Mouse (Mus musculus): ENCODE data around the gene Zfp553.
"Not testable (repeated sequence)": the region's sequence is repeated elsewhere in the genome, so short reads cannot be mapped to it uniquely, and the experiment has no call there.

Gene Zfp553

GRCm38 (mm10) chr7:127233368-127233749, 498 bp downstream of the Zfp553 start:
- DNase-seq (ENCODE audit: low spot score in 2 of 2), result no peak

- no peak for DNase-seq (ENCODE audit: low spot score in 2 of 2)
These were observed 904 bp downstream of the Zfp553 start for GRCm38 (mm10) chr7:127233765-127234164.

- DNase-seq (ENCODE audit: low spot score in 2 of 2), result no peak
These were observed 1.9 kb downstream of the Zfp553 start for GRCm38 (mm10) chr7:127234777-127235176.

- DNase-seq (ENCODE audit: low spot score in 2 of 2), result no peak
These were observed 10.6 kb downstream of the Zfp553 start for GRCm38 (mm10) chr7:127243361-127243867.

DNA sequence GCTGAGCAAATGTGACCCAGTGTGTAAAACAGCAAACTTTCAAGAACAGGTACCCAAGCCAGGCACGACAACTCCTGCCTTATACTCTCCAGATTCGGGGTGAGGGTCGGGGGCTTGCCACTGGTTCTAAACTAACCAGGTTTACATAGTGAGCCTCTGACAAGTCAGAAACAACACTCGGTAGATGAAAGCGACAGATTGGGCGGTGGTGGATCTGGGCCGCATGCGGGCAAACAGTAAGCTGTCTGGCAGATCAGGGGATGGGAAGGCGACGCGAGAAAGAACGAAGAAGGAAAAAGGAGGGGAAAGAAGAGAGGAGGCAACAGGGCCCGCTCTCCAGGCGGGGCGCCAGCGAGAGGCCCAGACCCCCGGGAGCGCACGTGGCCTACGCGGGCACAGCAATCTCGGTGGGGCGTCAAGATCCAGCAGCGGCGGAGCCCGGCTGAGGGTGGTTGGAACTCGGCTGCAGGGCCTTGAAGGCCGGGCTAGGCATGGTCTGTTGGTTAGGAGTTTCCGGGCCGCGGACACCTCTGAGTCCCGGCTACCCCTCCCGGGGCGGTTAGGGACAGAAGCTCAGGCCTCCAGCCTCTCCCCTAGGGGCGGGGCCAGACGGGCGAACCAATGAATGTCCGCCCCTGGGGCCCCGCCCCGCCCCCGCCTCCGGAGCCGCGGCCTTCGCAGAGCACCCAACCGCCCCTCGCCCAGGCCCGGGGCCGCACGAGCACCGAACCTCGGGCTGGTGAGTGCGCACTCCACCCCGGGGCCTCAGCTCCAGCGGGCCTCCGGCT, 11.2 kb downstream of the Zfp553 start, which contains the start of gene Zfp771:
Gene Zfp771 (plus strand): TSS at position 405 of the 788 bp plus-strand sequence.
- peak; percentile 92 to 97 for DNase-seq (ENCODE audit: low spot score in 2 of 2)

DNA sequence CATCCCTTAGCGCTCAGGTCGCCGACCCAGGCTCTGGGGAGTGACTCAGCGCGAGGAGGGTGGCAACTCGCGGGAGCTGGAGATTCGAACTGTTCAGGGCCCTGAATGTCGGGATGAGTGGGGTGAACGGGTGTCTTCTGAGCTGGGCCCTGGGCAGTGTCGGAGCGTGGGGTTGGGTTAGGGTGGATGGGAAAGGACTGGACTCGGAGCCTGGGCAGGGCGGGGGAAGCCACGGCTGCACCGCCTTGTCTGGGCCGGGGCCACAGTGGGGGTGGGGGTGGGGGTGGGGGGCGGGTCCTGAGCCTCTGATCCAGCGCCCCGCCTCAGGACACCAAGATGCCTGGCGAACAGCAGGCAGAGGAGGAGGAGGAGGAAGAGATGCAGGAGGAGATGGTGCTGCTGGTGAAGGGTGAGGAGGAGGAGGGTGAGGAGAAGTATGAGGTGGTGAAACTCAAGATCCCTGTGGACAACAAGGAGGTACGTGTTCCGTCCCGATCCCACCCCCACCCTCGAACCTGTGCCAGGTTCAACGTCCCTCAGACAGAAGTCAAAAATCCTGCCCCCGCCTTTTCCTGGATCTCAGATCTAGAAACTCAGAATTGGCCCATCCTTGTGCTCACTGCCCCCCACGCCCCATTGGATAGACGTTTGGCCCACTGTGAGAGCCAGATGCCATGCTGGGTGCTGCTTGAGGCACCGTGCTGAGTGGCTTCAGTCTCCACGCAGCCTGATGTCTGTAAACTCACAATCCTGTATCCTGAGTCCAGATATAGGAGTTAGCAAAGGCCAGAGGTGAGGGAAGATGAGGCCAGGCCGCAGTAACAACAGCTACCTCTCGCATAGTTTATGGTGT, 12.0 kb downstream of the Zfp553 start:
- DNase-seq (ENCODE audit: low spot score in 2 of 2), result no peak

GRCm38 (mm10) chr7:127250511-127250910, 17.6 kb downstream of the Zfp553 start:
- DNase-seq (ENCODE audit: low spot score in 2 of 2), result not testable (repeated sequence)

- peak in 1 of 2 experiments; percentile 63 for DNase-seq (ENCODE audit: low spot score in 2 of 2)
These were observed 19.6 kb downstream of the Zfp553 start for GRCm38 (mm10) chr7:127252414-127252813.

GRCm38 (mm10) chr7:127253341-127253740, 20.5 kb downstream of the Zfp553 start:
- DNase-seq (ENCODE audit: low spot score in 2 of 2), result no peak

GRCm38 (mm10) chr7:127253821-127254769, 21.2 kb downstream of the Zfp553 start:
- DNase-seq (ENCODE audit: low spot score in 2 of 2), result peak; percentile 86 to 96

DNA sequence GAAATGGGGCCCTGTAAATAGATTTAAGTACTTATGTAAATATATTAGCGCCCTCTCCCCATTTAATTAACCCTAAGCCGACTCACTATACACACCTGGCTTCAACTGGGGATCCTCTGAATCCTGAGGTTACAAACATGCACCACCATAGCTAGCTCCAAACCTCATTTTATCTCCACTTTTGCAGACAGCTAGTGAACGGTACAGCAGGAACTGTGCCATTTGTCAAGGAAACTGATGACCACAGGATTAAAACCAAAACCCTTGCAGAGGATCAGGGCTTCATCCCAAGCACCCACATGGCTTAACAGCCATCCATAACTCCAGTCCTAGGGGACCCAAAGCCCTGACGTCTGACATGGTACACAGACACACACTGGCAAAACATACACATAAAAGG, 22.1 kb downstream of the Zfp553 start:
- no peak for DNase-seq (ENCODE audit: low spot score in 2 of 2)

DNA sequence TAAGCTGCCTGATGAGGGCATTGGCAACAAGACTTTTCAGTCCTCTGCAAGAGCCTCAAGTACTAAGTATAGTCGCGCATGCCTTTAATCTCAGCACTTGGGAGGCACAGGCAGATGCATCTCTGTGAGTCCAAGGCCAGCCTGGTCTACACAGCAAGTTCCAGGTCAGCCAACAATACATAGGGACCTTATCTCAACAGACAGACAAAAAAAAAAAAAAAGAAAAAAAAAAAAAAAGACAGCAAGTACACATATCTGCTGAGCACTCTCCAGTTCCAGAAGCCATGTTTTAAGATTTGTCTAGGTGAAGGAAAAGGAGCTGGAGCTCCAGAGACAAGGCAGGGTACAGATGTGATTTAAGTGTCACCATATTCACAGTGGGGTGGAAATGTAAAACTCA, 23.1 kb downstream of the Zfp553 start:
- no peak for DNase-seq (ENCODE audit: low spot score in 2 of 2)

- DNase-seq (ENCODE audit: low spot score in 2 of 2), result no peak
These were observed 23.7 kb downstream of the Zfp553 start for GRCm38 (mm10) chr7:127256518-127256917.

DNA sequence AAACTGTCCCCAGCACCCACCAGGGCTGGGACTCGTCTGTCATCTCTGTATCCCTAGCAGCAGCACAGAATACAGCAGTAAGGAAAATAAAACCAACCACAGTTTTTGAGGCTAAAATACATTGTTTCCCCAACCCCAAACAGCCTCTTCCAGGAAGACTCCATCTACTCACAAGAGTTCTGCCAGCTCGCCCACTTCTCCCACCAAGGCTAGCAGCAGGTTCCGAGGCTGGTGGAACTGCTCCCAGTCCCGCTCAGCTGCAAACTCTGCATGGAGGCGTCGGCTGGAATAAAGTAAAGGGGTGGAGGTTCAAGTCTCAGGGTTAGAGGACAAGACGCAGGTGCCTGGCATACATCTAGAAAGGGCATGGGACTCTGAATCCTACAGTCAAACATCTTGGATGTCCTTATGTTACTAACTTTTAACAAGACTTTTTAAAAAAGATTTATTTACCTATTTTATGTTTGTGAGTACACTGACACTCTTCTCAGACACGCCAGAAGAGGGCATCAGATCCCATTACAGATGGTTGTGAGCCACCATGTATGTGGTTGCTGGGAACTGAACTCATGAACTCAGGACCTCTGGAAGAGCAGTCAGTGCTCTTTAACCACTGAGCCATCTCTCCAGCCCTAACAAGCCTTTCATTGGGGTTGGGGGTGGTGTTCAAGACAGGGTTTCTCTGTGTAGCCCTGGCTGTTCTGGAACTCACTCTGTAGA, 26.5 kb downstream of the Zfp553 start:
- no peak for DNase-seq (ENCODE audit: low spot score in 2 of 2)

DNA sequence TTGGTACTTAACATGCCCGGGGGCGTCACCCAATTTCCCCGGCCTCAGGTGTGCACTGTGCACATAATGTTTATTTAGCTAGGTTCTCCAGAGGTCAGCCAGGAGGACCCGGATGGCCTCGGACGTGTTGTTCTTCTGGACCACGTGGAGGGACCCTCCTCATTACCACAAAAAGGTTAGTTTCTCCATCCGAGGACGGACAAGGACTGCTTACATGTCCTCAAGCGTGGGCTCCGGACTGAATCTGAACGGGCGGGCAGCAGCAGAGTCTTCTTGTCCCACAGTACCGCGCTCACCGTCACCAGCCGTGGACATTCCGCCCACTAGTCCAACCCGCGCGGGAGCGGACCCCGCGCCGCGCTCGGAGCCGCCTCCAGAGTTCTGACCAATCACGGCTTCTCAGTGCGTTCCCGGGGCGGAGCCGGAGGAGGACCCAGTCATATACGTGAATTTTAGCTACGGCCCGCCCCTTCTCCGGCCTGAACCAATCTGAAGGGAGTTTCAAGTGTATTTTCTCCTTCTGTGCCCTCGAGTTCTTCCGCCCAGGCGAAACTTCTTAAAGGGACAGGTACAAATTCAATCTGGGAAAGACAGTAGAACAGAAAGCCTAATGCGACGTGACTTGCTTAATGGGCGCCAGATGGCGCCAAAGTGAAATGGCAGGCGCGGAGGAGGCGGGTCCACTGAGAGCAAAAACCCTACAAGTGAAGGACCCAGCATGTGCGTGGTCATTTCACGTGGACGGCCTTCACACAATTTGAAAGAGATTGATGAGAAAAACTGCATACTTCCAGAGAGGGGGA, 27.6 kb downstream of the Zfp553 start, which contains the start of gene Dctpp1:
Gene Dctpp1 (minus strand): TSS at position 401 of the 803 bp plus-strand sequence.
- peak; percentile 91 to 97 for DNase-seq (ENCODE audit: low spot score in 2 of 2)

- no peak for DNase-seq (ENCODE audit: low spot score in 2 of 2)
These were observed 29.5 kb downstream of the Zfp553 start for GRCm38 (mm10) chr7:127262218-127262961.

DNA sequence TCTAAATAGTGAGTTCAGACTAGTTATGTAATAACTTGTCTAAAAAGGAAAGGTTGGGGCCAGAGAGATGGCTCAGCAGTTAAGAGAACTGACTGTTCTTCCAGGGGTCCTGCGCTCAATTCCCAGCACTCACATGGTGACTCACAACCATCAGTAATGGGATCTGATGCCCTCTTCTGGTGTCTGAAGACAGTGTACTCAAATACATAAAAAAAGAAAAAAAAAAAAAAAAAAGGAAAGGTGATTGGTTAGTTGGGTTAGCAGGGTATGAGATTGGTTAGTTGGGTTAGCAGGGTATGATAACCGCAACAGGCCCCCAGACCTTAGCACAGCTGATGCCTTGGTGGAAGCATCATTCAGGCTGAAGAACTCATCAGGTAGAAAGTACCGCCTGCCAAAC, 30.7 kb downstream of the Zfp553 start:
- DNase-seq (ENCODE audit: low spot score in 2 of 2), result no peak

DNA sequence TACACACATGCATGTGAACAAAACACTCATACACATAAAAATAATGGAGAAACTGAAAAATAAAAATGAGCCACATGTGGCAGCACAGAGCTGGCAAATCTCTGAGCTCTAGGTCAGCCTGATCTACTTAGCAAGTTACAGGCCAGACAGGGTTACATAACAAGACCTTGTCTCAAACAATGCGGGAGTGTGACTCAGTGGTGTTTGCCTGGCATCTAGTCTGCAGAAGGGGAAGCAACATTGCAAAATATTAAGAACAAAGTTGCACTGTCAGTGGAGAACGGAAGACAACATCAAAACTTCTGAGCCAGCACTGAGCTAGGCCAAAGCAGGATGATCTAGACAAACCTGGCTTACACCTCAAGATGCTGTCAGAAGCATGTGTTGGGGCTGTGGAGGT, 37.4 kb downstream of the Zfp553 start:
- no peak for DNase-seq (ENCODE audit: low spot score in 2 of 2)

- DNase-seq (ENCODE audit: low spot score in 2 of 2), result no peak
These were observed 37.8 kb downstream of the Zfp553 start for GRCm38 (mm10) chr7:127270666-127271065.

All from spleen, postnatal 10 days (tissue).